Mouse (Mus musculus): Measurements from ENCODE around the gene Surf6. TPM values are rescaled to one million over a fixed set of nuclear protein-coding genes. Genes with fewer than 3 reads are reported as not detected.

Gene Surf6
- polyA plus RNA-seq, 2 experiments, result 15.3 to 23.6 TPM

DNA sequence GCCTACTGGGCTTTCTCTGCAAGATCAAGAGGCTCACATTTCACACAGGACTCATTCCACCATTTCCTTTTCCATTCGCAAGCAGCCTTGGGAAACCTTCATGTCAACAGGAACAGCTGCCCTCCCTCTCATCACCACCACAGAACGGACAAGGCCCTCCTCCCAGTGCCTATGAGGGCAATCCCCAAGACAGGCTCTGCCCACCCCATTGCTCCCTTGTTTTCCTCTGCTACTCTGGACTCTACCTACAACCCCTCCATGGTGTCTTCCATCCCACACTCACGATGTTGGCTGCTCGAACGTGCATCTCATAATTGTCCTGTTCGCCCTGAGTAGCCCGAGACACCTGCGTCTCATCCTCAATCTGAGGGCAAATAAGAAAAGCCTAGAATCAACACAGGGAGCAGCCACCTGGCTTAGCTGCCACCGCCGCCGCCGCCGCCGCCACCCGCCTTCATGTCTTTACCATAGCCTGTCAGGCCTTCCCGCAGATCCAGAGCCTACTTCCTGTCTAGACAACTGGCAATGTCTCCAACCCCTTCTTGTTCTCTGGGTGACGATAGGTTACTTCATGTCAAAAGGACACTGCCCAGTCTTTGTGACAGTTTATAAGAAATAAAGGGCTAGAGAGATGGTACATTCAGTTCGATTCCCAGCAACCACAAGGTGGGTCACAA, 6.2 kb upstream of the Surf6 start:
- no peaks in the 10 kb centered on the region for H3K27me3 ChIP-seq (ENCODE audit: control insufficient read depth, insufficient read depth, low read length)
- H3K4me3 ChIP-seq (replicated peaks; ENCODE audit: low read length), result peak overlapping the region; percentile 83
- H3K36me3 ChIP-seq (ENCODE audit: control insufficient read depth, insufficient read depth, low read length), result peaks cover 70% of the 10 kb centered on the region
- no peak for TF ChIP-seq POLR2A (IDR thresholded peaks at IDR 0.05; ENCODE audit: borderline replicate concordance, extremely low read depth, insufficient read depth, insufficient read length)
- H3K4me1 ChIP-seq (ENCODE audit: control insufficient read depth, insufficient read depth, low read length), result peaks cover 24% of the 10 kb centered on the region
- ATAC-seq (ENCODE audit: low FRiP score, low read depth), result no peak
- WGBS, result 84% methylated on average over 18 of the region's 18 CpGs
- H3K9me3 ChIP-seq (ENCODE audit: control insufficient read depth, low read length), result no peaks in the 10 kb centered on the region
- peak overlapping the region; percentile 79 for H3K4me2 ChIP-seq (replicated peaks; ENCODE audit: low read depth, low read length, severe bottlenecking)
- peak overlapping the region; percentile 95 for H3K9ac ChIP-seq (ENCODE audit: low read depth, low read length, severe bottlenecking)
- DNase-seq (ENCODE audit: low spot score), result no peak
- no peak overlapping the region for H3K27ac ChIP-seq (replicated peaks; ENCODE audit: low read depth, low read length)

DNA sequence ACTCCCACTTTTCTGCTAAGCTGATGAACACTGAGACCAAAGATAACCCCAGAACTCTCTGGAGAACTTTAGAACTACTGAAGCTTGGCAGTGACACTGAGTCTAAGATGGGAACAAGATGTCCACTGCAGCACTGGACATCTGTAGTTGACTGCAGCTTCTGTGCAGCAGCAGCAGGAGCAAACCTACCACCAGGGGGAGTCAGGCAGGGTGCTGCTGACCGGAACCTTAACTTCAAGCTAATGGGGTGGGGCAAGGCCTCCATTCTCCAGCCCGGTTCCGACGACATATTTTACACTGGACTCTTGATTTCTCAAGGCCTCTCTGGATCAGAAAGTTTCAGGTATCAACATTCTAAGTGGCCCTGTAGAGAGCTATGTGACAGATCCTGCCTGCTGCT, 4.4 kb upstream of the Surf6 start:
- Histone ChIP-seq H3K27me3 (ENCODE audit: control insufficient read depth, insufficient read depth, low read length) (no peaks in the 10 kb centered on the region), H3K9me3 (ENCODE audit: control insufficient read depth, low read length) (no peaks in the 10 kb centered on the region), H3K4me3 (replicated peaks; ENCODE audit: low read length) (no peak overlapping the region), H3K9ac (ENCODE audit: low read depth, low read length, severe bottlenecking) (no peak overlapping the region), H3K27ac (replicated peaks; ENCODE audit: low read depth, low read length) (no peak overlapping the region), H3K4me2 (replicated peaks; ENCODE audit: low read depth, low read length, severe bottlenecking) (no peak overlapping the region), H3K36me3 (ENCODE audit: control insufficient read depth, insufficient read depth, low read length) (peaks cover 53% of the 10 kb centered on the region), H3K4me1 (ENCODE audit: control insufficient read depth, insufficient read depth, low read length) (peaks cover 27% of the 10 kb centered on the region)
- ATAC-seq (ENCODE audit: low FRiP score, low read depth), result no peak
- DNase-seq (ENCODE audit: low spot score), result peak; percentile 23
- no peak for TF ChIP-seq POLR2A (IDR thresholded peaks at IDR 0.05; ENCODE audit: borderline replicate concordance, extremely low read depth, insufficient read depth, insufficient read length)
- WGBS, result 68% methylated on average over 4 of the region's 4 CpGs

DNA sequence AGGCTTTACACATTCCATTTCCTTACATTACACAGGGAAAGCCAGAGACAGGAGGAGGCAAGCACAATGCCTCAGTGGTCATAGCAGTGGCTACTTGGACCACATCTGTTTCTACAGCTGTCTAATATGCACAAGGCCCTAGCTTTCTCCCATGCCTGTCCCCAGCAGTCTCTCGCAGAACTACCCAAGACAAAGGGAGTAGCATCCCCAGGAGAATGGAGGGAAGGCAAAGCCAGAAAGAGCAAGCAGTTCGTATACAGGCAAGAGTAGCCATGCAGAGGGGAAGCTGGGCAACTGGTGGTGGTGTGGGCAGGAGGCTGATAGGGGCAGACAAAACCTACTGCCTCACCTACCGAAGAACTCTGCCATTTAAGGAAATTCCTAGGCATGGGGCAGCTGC, 3.8 kb upstream of the Surf6 start:
- no peak overlapping the region for H3K4me2 ChIP-seq (replicated peaks; ENCODE audit: low read depth, low read length, severe bottlenecking)
- H3K27me3 ChIP-seq (ENCODE audit: control insufficient read depth, insufficient read depth, low read length), result no peaks in the 10 kb centered on the region
- H3K36me3 ChIP-seq (ENCODE audit: control insufficient read depth, insufficient read depth, low read length), result peaks cover 46% of the 10 kb centered on the region
- H3K27ac ChIP-seq (replicated peaks; ENCODE audit: low read depth, low read length), result no peak overlapping the region
- H3K9ac ChIP-seq (ENCODE audit: low read depth, low read length, severe bottlenecking), result no peak overlapping the region
- no peak overlapping the region for H3K4me3 ChIP-seq (replicated peaks; ENCODE audit: low read length)
- TF ChIP-seq POLR2A (IDR thresholded peaks at IDR 0.05; ENCODE audit: borderline replicate concordance, extremely low read depth, insufficient read depth, insufficient read length), result no peak
- H3K4me1 ChIP-seq (ENCODE audit: control insufficient read depth, insufficient read depth, low read length), result peaks cover 28% of the 10 kb centered on the region
- DNase-seq (ENCODE audit: low spot score) (no peak), ATAC-seq (ENCODE audit: low FRiP score, low read depth) (no peak)
- WGBS, result 88% methylated on average over 3 of the region's 3 CpGs
- no peaks in the 10 kb centered on the region for H3K9me3 ChIP-seq (ENCODE audit: control insufficient read depth, low read length)

DNA sequence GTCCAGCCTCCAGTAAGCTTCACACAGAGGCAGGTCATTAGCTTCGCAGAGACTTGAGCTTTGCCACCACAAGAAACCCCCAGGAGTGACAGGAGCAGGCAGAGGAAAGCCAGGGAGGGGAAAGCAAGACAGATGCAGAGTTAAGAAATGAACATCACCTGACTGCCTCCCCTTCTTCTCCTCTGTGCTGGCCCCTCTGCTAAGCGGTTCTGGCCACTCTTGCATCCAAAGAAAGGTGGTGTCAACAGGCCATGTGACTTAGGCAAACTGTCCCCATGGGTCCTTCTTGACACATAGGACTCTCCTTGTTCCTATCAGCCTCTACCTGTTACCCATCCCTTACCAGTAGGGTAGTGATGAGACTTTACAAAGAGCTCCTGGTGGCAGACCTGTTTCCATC, 3.3 kb upstream of the Surf6 start:
- Histone ChIP-seq H3K4me3 (replicated peaks; ENCODE audit: low read length) (no peak overlapping the region), H3K4me1 (ENCODE audit: control insufficient read depth, insufficient read depth, low read length) (peaks cover 30% of the 10 kb centered on the region), H3K4me2 (replicated peaks; ENCODE audit: low read depth, low read length, severe bottlenecking) (no peak overlapping the region), H3K36me3 (ENCODE audit: control insufficient read depth, insufficient read depth, low read length) (peaks cover 41% of the 10 kb centered on the region), H3K27me3 (ENCODE audit: control insufficient read depth, insufficient read depth, low read length) (no peaks in the 10 kb centered on the region), H3K9ac (ENCODE audit: low read depth, low read length, severe bottlenecking) (no peak overlapping the region), H3K9me3 (ENCODE audit: control insufficient read depth, low read length) (no peaks in the 10 kb centered on the region), H3K27ac (replicated peaks; ENCODE audit: low read depth, low read length) (no peak overlapping the region)
- 97% methylated on average over 2 of the region's 2 CpGs for WGBS
- no peak for DNase-seq (ENCODE audit: low spot score)
- TF ChIP-seq POLR2A (IDR thresholded peaks at IDR 0.05; ENCODE audit: borderline replicate concordance, extremely low read depth, insufficient read depth, insufficient read length), result no peak
- no peak for ATAC-seq (ENCODE audit: low FRiP score, low read depth)

DNA sequence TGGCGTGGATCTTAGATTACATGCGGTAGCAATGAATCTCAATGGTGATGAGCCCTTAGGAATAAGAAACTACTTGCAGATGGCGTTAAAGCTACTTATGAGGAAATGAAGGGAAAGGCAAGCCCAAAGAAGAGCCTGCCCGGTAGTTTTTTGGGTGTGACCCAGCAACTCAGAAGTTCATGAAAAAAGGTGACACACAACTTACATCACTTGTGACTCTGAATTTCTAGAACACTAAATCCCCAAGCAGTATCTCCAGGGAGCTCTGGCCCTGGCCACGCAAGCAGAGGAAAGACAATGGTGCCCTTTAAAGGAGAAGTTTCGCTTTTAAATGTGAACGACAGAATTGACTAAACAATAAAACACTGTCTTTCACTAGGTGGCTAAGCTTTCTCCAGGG, 632 bp upstream of the Surf6 start:
- H3K36me3 ChIP-seq (ENCODE audit: control insufficient read depth, insufficient read depth, low read length), result peaks cover 56% of the 10 kb centered on the region
- DNase-seq (ENCODE audit: low spot score) (no peak), ATAC-seq (ENCODE audit: low FRiP score, low read depth) (no peak)
- H3K4me1 ChIP-seq (ENCODE audit: control insufficient read depth, insufficient read depth, low read length), result peaks cover 16% of the 10 kb centered on the region
- peak overlapping the region; percentile 75 for H3K9ac ChIP-seq (ENCODE audit: low read depth, low read length, severe bottlenecking)
- peak overlapping the region; percentile 76 for H3K4me3 ChIP-seq (replicated peaks; ENCODE audit: low read length)
- peak overlapping the region; percentile 70 for H3K27ac ChIP-seq (replicated peaks; ENCODE audit: low read depth, low read length)
- 12% methylated on average over 7 of the region's 7 CpGs for WGBS
- TF ChIP-seq POLR2A (IDR thresholded peaks at IDR 0.05; ENCODE audit: borderline replicate concordance, extremely low read depth, insufficient read depth, insufficient read length), result no peak
- no peaks in the 10 kb centered on the region for H3K9me3 ChIP-seq (ENCODE audit: control insufficient read depth, low read length)
- no peaks in the 10 kb centered on the region for H3K27me3 ChIP-seq (ENCODE audit: control insufficient read depth, insufficient read depth, low read length)
- peak overlapping the region; percentile 69 for H3K4me2 ChIP-seq (replicated peaks; ENCODE audit: low read depth, low read length, severe bottlenecking)
